Mouse (Mus musculus): Measurements from ENCODE around the gene Ccl1.

DNA sequence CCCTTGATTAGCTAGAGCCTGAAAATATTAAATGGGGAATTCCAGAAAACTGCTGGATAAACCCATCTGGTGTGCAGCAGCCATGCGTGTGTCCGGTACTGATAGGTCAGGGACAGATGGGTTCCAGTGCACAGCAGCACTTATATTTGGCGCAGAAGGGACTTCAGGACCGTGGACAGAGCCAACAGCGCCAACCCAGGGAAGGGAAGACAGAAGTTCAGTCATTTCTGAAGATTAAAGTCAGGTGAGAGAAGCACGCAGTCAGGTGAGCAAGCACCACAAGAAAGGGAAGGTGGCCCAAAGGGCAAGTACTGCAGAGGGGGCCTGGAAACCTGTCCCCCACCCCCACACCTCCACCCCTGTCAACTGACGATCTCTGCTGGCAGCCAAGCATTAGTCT, 7.7 kb upstream of the Ccl1 start:
- TF ChIP-seq CTCF (IDR thresholded peaks at IDR 0.05; ENCODE audit: extremely low read depth, insufficient read depth, insufficient read length, insufficient replicate concordance) (no peak), POLR2A (IDR thresholded peaks at IDR 0.05; ENCODE audit: low read depth, low read length) (no peak)
